Mouse (Mus musculus): ENCODE measurements around the gene Fcer1g. TPM values are rescaled to one million over a fixed set of nuclear protein-coding genes. Genes with fewer than 3 reads are reported as not detected.

The Fcer1g gene
- polyA plus RNA-seq, 1 experiment from 2014 or later = 10.2 TPM

- no peak overlapping the region for H3K4me2 ChIP-seq (ENCODE audit: low read depth, low read length)
- ATAC-seq (ENCODE audit: low read depth) = 0 out of 2 replicates have a peak, but pooled peaks have one; percentile 42
These were observed 44.6 kb downstream of the Fcer1g start for GRCm38 (mm10) chr1:171189476-171190114.

DNA sequence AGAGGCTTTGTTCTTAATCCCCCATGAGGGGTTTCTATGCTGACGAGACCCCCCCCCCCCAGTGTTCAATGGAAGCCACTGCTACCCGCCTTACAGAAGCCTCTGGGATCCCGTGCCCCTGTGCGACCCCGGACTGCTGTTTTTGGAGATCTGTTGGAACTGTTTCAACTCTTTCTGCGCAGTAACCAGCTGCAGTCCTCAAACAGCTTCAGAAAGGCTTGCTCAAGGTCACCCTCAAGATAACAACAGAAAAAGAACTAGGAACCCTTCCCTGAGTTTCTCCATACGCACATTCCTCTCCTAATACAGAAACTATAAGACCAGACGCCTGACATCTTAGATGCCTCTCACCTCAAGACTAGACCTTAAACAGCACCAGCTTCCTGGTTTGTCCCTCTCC lies 45.1 kb downstream of the Fcer1g start:
- H3K27me3 ChIP-seq (ENCODE audit: control insufficient read depth, insufficient read depth, low read length) = no peaks in the 10 kb centered on the region; the same call in 1 of the 2 replicates
- 15% methylated on average over 8 of the region's 8 CpGs for WGBS
- no peak overlapping the region for H3K4me3 ChIP-seq (ENCODE audit: low read depth, low read length)
- ATAC-seq (ENCODE audit: low read depth) = no peak
- H3K4me1 ChIP-seq (ENCODE audit: control insufficient read depth, insufficient read depth, low read length) = peaks cover 20% of the 10 kb centered on the region
- H3K9ac ChIP-seq (replicated peaks; ENCODE audit: low read depth, low read length) = no peak overlapping the region
- no peak overlapping the region for H3K4me2 ChIP-seq (ENCODE audit: low read depth, low read length)
- no peaks in the 10 kb centered on the region for H3K9me3 ChIP-seq (ENCODE audit: control insufficient read depth, low read length)
- no peak overlapping the region for H3K27ac ChIP-seq (ENCODE audit: low read depth, low read length)
- no peaks in the 10 kb centered on the region for H3K36me3 ChIP-seq (ENCODE audit: control insufficient read depth, insufficient read depth, low read length)

More at GRCm38 (mm10) chr1:171189476-171190114, 44.6 kb downstream of the Fcer1g start:
- Histone ChIP-seq H3K9me3 (ENCODE audit: control insufficient read depth, low read length) (no peaks in the 10 kb centered on the region), H3K4me1 (ENCODE audit: control insufficient read depth, insufficient read depth, low read length) (peaks cover 20% of the 10 kb centered on the region), H3K36me3 (ENCODE audit: control insufficient read depth, insufficient read depth, low read length) (no peaks in the 10 kb centered on the region), H3K27ac (ENCODE audit: low read depth, low read length) (no peak overlapping the region), H3K4me3 (ENCODE audit: low read depth, low read length) (no peak overlapping the region), H3K9ac (replicated peaks; ENCODE audit: low read depth, low read length) (no peak overlapping the region), H3K27me3 (ENCODE audit: control insufficient read depth, insufficient read depth, low read length) (no peaks in the 10 kb centered on the region; the same call in 1 of the 2 replicates)
- 30% methylated on average over 14 of the region's 14 CpGs for WGBS

DNA sequence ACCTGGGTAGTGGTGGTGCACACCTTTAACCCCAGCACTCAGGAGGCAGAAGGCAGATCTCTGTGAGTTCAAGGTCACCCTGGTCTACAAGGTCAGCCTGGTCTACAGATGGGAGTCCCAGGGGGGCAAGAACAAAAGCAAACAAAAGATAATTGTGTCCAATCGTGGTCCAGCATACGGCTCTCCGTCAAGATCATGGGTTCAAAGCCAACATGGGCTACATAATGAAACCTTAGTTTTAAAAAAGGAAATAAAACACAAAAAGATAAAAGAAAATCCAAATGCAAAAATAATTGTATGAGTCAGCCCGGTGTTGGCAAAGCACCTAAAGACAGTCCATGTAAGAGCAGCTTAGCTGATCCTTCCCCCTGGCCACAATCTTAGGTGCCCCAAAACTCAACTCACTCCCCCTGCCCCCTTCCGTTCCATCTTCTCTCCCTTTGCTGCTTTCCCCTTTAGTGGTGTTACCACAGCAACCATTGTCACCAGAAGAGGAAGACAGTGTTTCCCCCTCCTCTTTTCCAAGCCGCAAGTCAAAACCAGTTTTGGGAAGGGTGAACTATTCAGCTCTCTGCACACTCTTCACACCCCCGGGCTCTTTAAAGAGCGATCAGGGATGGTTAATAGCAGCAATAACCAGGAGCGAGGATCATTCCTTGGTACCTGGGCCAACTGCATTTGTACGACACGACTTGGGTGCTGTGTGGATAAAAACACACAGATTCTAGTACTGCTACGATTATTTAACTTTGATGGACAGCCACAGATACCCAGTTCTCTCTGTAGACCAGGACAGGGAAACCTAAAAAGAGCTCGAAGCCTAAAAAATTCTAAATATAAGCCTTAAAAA lies 46.1 kb downstream of the Fcer1g start:
- ATAC-seq (ENCODE audit: low read depth) = 0 out of 2 replicates have a peak, but pooled peaks have one; percentile 12

DNA sequence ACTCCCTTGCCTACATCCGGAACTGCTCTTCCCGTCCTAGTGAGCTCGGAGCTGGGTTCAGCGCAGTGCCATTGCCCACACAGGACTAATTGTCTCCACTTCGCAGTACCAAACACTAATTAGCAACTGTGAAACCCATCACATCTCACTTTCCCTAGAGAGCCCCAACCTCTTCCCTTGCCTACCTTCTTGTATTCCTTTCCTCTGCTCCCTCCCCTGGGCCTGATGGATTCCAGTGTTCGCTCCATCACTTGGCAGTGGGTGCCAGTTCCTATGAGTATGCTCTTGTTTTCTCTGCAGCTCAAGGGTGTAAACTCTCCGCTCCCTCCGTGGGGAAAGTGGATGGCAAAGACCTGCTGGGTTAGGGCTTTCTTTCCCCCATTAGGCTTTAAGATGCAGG lies 48.5 kb downstream of the Fcer1g start:
- Histone ChIP-seq H3K36me3 (ENCODE audit: control insufficient read depth, insufficient read depth, low read length) (no peaks in the 10 kb centered on the region), H3K9ac (replicated peaks; ENCODE audit: low read depth, low read length) (no peak overlapping the region), H3K4me1 (ENCODE audit: control insufficient read depth, insufficient read depth, low read length) (peaks cover 10% of the 10 kb centered on the region; the same call in 1 of the 2 replicates), H3K4me2 (ENCODE audit: low read depth, low read length) (no peak overlapping the region), H3K27me3 (ENCODE audit: control insufficient read depth, insufficient read depth, low read length) (no peaks in the 10 kb centered on the region), H3K27ac (ENCODE audit: low read depth, low read length) (no peak overlapping the region), H3K4me3 (ENCODE audit: low read depth, low read length) (no peak overlapping the region), H3K9me3 (ENCODE audit: control insufficient read depth, low read length) (no peaks in the 10 kb centered on the region)
- 56% methylated on average over 8 of the region's 8 CpGs for WGBS
- ATAC-seq (ENCODE audit: low read depth) = peak; percentile 45; the same call in 1 of the 2 replicates

More for the DNA sequence above, 46.1 kb downstream of the Fcer1g start:
- H3K36me3 ChIP-seq (ENCODE audit: control insufficient read depth, insufficient read depth, low read length) = no peaks in the 10 kb centered on the region
- H3K4me1 ChIP-seq (ENCODE audit: control insufficient read depth, insufficient read depth, low read length) = peaks cover 16% of the 10 kb centered on the region
- H3K4me3 ChIP-seq (ENCODE audit: low read depth, low read length) = no peak overlapping the region
- no peak overlapping the region for H3K9ac ChIP-seq (replicated peaks; ENCODE audit: low read depth, low read length)
- no peaks in the 10 kb centered on the region for H3K9me3 ChIP-seq (ENCODE audit: control insufficient read depth, low read length)
- H3K27me3 ChIP-seq (ENCODE audit: control insufficient read depth, insufficient read depth, low read length) = no peaks in the 10 kb centered on the region
- 0 out of 2 replicates have a peak overlapping the region, but pooled peaks have one; percentile 0 for H3K27ac ChIP-seq (ENCODE audit: low read depth, low read length)
- 26% methylated on average over 13 of the region's 13 CpGs for WGBS
- no peak overlapping the region for H3K4me2 ChIP-seq (ENCODE audit: low read depth, low read length)

GRCm38 (mm10) chr1:171184314-171184713 lies 49.9 kb downstream of the Fcer1g start:
- WGBS = 87% methylated on average over 7 of the region's 7 CpGs
- Histone ChIP-seq H3K4me1 (ENCODE audit: control insufficient read depth, insufficient read depth, low read length) (peaks cover 10% of the 10 kb centered on the region; the same call in 1 of the 2 replicates), H3K9me3 (ENCODE audit: control insufficient read depth, low read length) (no peaks in the 10 kb centered on the region), H3K27me3 (ENCODE audit: control insufficient read depth, insufficient read depth, low read length) (no peaks in the 10 kb centered on the region), H3K9ac (replicated peaks; ENCODE audit: low read depth, low read length) (no peak overlapping the region), H3K4me3 (ENCODE audit: low read depth, low read length) (no peak overlapping the region), H3K36me3 (ENCODE audit: control insufficient read depth, insufficient read depth, low read length) (no peaks in the 10 kb centered on the region), H3K27ac (ENCODE audit: low read depth, low read length) (no peak overlapping the region), H3K4me2 (ENCODE audit: low read depth, low read length) (no peak overlapping the region)
- no peak for ATAC-seq (ENCODE audit: low read depth)

- no peaks in the 10 kb centered on the region for H3K9me3 ChIP-seq (ENCODE audit: control insufficient read depth, low read length)
- H3K9ac ChIP-seq (replicated peaks; ENCODE audit: low read depth, low read length) = no peak overlapping the region
- no peaks in the 10 kb centered on the region for H3K27me3 ChIP-seq (ENCODE audit: control insufficient read depth, insufficient read depth, low read length)
- H3K36me3 ChIP-seq (ENCODE audit: control insufficient read depth, insufficient read depth, low read length) = no peaks in the 10 kb centered on the region
- no peak overlapping the region for H3K4me2 ChIP-seq (ENCODE audit: low read depth, low read length)
- H3K4me1 ChIP-seq (ENCODE audit: control insufficient read depth, insufficient read depth, low read length) = 0 out of 2 replicates have a peak, but pooled peaks cover 4% of the 10 kb centered on the region
- no peak overlapping the region for H3K27ac ChIP-seq (ENCODE audit: low read depth, low read length)
- no peak for ATAC-seq (ENCODE audit: low read depth)
- WGBS = 78% methylated on average over 3 of the region's 3 CpGs
- H3K4me3 ChIP-seq (ENCODE audit: low read depth, low read length) = no peak overlapping the region
These were observed 50.5 kb downstream of the Fcer1g start for GRCm38 (mm10) chr1:171183620-171184019.

GRCm38 (mm10) chr1:171183025-171183424 lies 51.1 kb downstream of the Fcer1g start:
- H3K36me3 ChIP-seq (ENCODE audit: control insufficient read depth, insufficient read depth, low read length) = no peaks in the 10 kb centered on the region
- no peak overlapping the region for H3K9ac ChIP-seq (replicated peaks; ENCODE audit: low read depth, low read length)
- H3K27me3 ChIP-seq (ENCODE audit: control insufficient read depth, insufficient read depth, low read length) = no peaks in the 10 kb centered on the region
- no peaks in the 10 kb centered on the region for H3K9me3 ChIP-seq (ENCODE audit: control insufficient read depth, low read length)
- WGBS = 85% methylated on average over 3 of the region's 3 CpGs
- H3K4me1 ChIP-seq (ENCODE audit: control insufficient read depth, insufficient read depth, low read length) = 0 out of 2 replicates have a peak, but pooled peaks cover under 1% of the 10 kb centered on the region
- no peak for ATAC-seq (ENCODE audit: low read depth)
- H3K4me2 ChIP-seq (ENCODE audit: low read depth, low read length) = no peak overlapping the region
- no peak overlapping the region for H3K4me3 ChIP-seq (ENCODE audit: low read depth, low read length)
- H3K27ac ChIP-seq (ENCODE audit: low read depth, low read length) = no peak overlapping the region

Measured in neural tube, embryonic 14.5 days (tissue).